Mouse (Mus musculus) adrenal gland, postnatal 14 days (tissue): ENCODE data around the gene Nlk. TPM values are rescaled to one million over a fixed set of nuclear protein-coding genes. Genes with fewer than 3 reads are reported as not detected.

Experiments
- DNase-seq: peaks from one replicate; pipeline ENCODE4 v3.0.0; 2021; ENCODE audit warnings: mixed read lengths
- long read RNA-seq, 2 experiments: library from polyadenylated mRNA; stranded (forward); transcript quantifications; one replicate each; pipeline ENCODE4 v2.0.0; 2021
- total RNA-seq: library from RNA; stranded (reverse); gene quantifications from 2 replicates; pipeline ENCODE4 v1.2.3, GENCODE M21; 2021

Gene Nlk
- 51.7 and 53.0 TPM in 2 replicates for total RNA-seq
- long read RNA-seq, experiment 1, full-length matches to known transcripts, result 5 of 15 reads
- long read RNA-seq, experiment 1, partial matches to known transcripts, result 3 of 15 reads
- long read RNA-seq, experiment 1, other reads (novel, unspliced or antisense), result 7 of 15 reads
- long read RNA-seq, experiment 2, full-length matches to known transcripts, result 9 of 14 reads
- long read RNA-seq, experiment 2, partial matches to known transcripts, result 2 of 14 reads
- long read RNA-seq, experiment 2, other reads (novel, unspliced or antisense), result 3 of 14 reads

GRCm38 (mm10) chr11:78696777-78697752 lies at the start of gene Nlk:
TSS of gene Nlk (minus strand) at chr11:78697373.
- DNase-seq, result peak; percentile 100

DNA sequence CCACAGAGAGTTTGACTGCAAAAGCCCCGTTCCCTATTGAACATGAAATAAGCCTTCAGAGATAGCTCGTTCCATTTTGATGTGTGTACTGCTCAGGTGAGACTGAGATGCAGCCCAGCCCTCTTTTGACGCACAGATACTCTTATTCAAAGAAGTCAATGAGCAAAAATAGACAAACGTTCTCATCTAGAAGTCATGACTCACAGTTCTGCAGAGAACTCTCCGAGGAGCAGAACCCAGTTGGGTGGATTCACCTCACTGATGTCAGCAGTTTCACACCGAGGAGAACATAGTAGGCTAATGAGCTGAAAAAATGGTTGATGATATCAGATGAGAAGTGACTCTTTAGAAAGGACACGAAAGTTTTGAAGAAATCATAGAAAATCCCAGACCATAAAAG lies 49.1 kb upstream of the Nlk start:
- DNase-seq, result no peak

DNA sequence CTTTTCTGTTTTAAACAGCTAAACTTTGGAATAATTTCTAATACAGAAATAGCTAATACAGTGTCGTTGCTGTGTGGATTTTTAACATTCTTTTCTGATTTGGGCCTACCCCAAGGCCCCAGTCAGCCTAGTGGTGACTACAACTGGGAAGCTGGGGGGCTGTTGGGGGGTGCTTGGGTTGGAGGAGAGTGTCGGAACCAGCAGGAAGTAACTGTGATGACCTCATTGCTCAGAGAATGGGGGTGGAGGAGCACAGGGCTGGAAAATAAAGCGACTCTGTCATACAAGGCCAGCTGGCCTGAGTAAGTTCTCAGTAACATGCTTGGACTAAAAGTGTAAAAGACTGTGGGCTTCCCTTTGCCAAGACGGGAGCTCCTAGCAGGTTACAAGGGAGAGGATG lies 48.3 kb upstream of the Nlk start:
- peak; percentile 71 for DNase-seq

GRCm38 (mm10) chr11:78742461-78742860 lies 45.3 kb upstream of the Nlk start:
- DNase-seq, result no peak

- DNase-seq, result no peak
These were observed 44.8 kb upstream of the Nlk start for GRCm38 (mm10) chr11:78741958-78742357.

DNA sequence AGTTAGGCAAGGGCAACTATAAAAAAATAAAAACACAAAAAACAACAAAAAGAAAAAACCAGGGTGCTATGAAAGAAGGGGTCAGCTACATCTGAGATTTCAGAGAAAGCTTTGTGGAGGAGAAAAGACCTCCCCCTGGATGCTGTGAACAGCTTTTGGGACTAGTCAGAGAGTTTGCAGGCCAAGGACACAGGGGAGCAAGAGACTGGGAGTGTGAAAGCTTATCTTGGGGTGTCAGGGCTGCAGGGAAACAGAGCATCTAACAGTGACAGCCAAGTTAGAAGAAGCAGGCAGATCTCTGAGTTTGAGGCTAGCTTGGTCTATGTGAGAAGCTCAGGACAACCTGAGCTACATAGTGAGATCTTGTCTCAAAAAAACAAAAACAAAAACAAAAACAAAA lies 42.2 kb upstream of the Nlk start:
- DNase-seq, result peak; percentile 22

- no peak for DNase-seq
These were observed 39.8 kb upstream of the Nlk start for GRCm38 (mm10) chr11:78736877-78737408.

GRCm38 (mm10) chr11:78735168-78735567 lies 38.0 kb upstream of the Nlk start:
- no peak for DNase-seq

- peak; percentile 19 for DNase-seq
These were observed 35.4 kb upstream of the Nlk start for GRCm38 (mm10) chr11:78732619-78733018.

DNA sequence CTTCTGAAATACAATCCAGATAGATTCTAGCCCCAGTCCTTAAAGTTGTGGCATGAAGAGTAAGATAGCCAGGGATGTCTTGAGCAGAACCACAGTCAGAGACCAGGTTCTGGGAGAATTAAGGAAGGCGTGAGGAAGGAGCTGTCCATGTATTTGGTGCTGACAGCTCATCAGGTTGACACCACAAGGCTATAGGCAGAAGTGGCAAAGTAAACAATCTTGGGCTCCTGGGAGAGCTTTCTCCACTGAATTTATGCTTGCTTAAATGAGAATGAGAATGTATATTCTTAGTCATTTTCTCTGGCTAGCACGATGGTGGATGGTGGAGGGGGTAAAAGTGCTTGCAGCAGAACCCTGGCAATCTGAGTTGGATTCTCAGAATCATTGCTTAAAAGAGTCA lies 33.7 kb upstream of the Nlk start:
- DNase-seq, result no peak

GRCm38 (mm10) chr11:78728041-78728440 lies 30.9 kb upstream of the Nlk start:
- DNase-seq, result no peak

DNA sequence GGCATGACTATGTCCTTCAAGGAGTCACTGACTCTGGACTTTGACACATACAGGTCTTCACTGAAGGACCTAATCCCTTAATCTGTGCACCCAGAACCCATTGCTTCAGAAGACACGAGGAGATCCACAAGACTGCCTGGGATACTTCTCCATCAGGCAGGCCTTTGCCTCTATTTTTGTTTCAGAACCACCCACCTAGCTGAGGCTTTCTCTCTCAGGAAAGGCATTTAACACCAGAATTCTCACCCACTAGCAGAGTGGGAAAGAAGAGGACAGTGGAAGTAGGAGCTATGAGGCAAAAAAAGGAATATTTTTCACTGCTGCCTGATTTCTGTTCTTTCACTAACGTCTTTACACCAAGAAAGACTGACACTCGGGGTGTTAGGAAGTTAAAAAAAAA lies 29.2 kb upstream of the Nlk start:
- no peak for DNase-seq

DNA sequence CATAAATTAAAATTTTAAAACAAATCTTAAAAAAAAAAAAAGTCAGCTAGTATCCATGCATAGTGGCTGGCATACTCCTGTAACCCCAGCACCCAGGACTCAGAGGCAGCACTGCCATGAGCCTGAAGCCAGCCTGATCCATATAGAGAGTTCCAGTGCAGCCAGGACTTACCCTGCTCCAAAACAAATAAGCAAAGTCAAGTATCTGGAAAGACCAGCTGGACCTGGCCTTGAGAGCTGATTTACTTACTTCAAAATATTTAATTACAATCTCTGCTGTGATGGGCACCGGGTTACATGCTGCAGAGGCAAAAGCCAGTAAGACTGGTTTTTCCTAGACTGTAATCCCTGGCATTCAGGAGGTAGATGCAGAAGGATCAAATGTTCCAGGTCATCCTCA lies 27.6 kb upstream of the Nlk start:
- DNase-seq, result no peak

DNA sequence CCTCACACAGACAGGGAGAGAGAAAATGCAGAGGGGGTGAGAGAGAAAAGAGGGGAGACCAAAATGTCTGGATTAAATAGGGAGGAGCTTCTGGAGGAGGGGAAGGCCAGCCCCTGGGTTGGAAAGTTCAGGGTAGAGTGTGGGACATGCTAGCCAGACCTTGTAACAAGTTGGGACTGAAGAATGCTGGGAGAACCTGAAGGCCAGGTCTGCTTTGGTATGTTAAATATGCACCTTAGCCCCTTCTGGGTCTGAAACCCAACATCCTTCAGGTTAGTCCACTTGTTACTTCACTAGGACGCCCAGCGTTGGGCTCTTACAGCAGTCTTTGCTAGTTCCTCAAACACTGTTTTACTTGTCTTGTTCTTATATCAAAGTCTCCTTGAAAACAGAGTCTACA lies 24.2 kb upstream of the Nlk start:
- no peak for DNase-seq

DNA sequence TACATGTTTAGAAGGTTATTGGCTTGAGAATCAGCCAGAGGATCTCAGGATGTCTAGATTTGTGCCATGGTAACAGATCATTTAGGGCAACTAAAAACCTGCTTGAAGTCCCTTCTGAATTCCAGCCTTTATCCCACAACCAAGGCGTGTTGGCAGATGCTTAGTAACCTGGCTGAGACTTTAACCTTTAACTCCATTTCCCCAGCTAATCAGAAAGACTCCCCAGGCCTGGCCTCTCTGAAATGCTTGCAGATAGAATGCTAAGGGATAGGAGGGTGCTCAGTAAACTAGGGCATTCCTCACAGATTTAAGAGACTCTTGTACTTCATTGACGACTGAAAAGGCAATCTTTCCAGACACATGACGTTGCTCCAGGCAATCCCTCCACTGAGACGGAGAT lies 20.5 kb upstream of the Nlk start:
- DNase-seq, result peak; percentile 13

GRCm38 (mm10) chr11:78708642-78709041 lies 11.5 kb upstream of the Nlk start:
- DNase-seq, result no peak

DNA sequence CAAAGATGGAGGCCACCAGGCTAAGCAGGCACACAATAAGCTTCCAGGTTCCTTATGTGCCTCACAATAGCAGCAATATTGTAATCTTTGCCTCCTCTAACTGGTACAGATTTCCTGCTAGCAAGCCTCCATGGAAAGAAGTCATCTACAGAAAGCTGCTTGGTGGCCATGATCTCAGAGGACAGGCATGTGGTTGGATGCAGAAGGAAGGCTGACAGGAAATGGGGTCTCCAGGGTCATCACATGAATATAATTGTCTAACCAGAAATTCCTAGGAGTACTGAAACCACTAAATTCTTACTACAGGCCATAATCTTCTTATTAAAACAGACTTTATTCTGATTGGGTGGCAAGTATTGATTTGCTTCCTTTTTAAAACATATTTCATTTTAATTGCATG lies 8.9 kb upstream of the Nlk start:
- no peak for DNase-seq

GRCm38 (mm10) chr11:78703085-78703484 lies 5.9 kb upstream of the Nlk start:
- no peak for DNase-seq

DNA sequence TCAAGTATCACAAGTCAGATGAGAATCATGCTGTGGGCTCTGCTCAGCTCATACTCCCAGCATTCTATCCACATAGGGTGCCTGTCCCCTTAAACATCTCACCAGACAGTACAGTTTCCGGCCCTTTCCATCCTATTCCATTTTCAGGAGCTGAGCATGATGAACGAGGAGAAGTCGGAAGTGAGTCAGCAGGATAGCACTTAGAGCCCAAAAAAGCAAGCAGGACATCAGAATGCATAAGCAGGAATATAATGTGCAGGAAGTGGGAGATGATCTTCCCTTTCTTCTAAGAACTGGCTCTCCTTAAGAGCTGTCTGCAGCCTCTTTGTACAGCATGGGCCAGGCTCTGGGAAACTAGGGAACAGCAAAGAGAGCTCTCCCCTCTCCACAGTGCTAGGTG lies 5.1 kb upstream of the Nlk start:
- no peak for DNase-seq

DNA sequence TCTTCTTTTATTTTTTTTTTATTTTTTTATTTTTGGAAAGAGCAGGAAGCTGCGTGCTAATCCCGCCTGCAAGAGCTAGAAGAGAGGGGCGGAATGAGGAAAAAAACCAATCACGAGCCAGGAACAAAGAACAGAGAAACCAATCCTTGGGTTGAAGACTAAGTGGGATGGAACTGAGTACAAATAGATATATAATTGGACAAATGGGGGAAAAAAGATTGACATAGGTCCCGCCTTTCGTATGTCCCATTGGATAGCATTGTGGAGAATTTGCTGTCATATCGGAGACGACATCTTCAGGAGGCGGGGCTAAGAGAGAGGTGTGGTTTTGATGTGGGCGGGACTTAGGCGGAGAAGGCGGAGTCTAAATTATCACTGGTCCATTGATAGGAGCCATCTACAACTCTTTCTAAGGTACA lies 589 bp upstream of the Nlk start:
- DNase-seq, result peak; percentile 92

GRCm38 (mm10) chr11:78694249-78694648 lies 2.9 kb downstream of the Nlk start:
- peak; percentile 62 for DNase-seq

GRCm38 (mm10) chr11:78693307-78693706 lies 3.9 kb downstream of the Nlk start:
- no peak for DNase-seq

DNA sequence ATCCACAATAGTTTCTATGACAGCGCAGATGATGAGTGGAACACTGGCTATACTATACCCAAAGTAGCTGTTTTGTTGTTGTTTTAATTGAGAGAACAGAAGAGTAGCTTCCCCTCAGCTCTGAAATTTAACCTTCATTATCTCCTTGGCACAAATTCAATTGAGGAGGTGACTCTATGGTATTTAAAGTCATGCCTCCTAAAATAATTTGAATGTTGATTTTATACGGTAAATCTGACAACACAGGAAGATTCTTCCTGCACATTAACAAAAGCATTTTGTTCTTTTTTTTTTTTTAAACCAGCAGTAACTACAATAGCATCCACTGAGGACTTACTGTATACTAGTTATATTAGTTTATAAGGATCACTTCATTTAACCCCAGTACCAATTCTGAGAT lies 6.0 kb downstream of the Nlk start:
- DNase-seq, result no peak
